Mouse (Mus musculus) stomach, embryonic 14.5 days (tissue): ENCODE measurements around the gene Cyp4f14. TPM values are rescaled to one million over a fixed set of nuclear protein-coding genes. Genes with fewer than 3 reads are reported as not detected.
"Not testable (repeated sequence)": the region's sequence is repeated elsewhere in the genome, so short reads cannot be mapped to it uniquely, and the experiment has no call there.

Source experiments
- ATAC-seq: fragments of 200-750 bp; cut with Nextera tagmentation; 2 replicates; pipeline ENCODE4 v1.8.0; 2017; ENCODE audit warnings: low read depth, moderate TSS enrichment; ENCODE audit not compliant: insufficient number of reproducible peaks, insufficient read depth, low FRiP score
- H3K27ac ChIP-seq: fragments of 300-500 bp; sonication (generic); 2 replicates; pipeline ENCODE4 v1.5.1; 2014; ENCODE audit warnings: mild to moderate bottlenecking, low read length, moderate library complexity, mixed read lengths
- H3K27me3 ChIP-seq: fragments of 300-500 bp; sonication (generic); 2 replicates; pipeline ENCODE4 v1.6.1; 2014; ENCODE audit warnings: low read length, control low read depth, mixed read lengths; ENCODE audit not compliant: control insufficient read depth, insufficient read depth
- H3K36me3 ChIP-seq: fragments of 300-500 bp; sonication (generic); 2 replicates; pipeline ENCODE4 v1.6.1; 2014; ENCODE audit warnings: mild to moderate bottlenecking, control low read depth, low read length, moderate library complexity, mixed read lengths; ENCODE audit not compliant: control insufficient read depth, insufficient read depth
- H3K4me1 ChIP-seq: fragments of 300-500 bp; sonication (generic); 2 replicates; pipeline ENCODE4 v1.6.1; 2014; ENCODE audit warnings: low read length, control low read depth, mixed read lengths; ENCODE audit not compliant: control insufficient read depth, insufficient read depth
- H3K4me2 ChIP-seq: fragments of 300-500 bp; sonication (generic); replicated peaks from 2 replicates; pipeline ENCODE4 v1.6.1; 2014; ENCODE audit warnings: low read depth, low read length, control low read depth
- H3K4me3 ChIP-seq: fragments of 300-500 bp; sonication (generic); 2 replicates; pipeline ENCODE4 v1.5.1; 2014; ENCODE audit warnings: low read depth, low read length, control low read depth
- H3K9ac ChIP-seq: fragments of 300-500 bp; sonication (generic); replicated peaks from 2 replicates; pipeline ENCODE4 v1.6.1; 2014; ENCODE audit warnings: low read depth, mild to moderate bottlenecking, control low read depth, low read length, moderate library complexity, mixed read lengths
- H3K9me3 ChIP-seq: fragments of 300-500 bp; sonication (generic); 2 replicates; pipeline ENCODE4 v1.6.1; 2016; ENCODE audit warnings: low read depth, low read length, control low read depth; ENCODE audit not compliant: control insufficient read depth
- whole genome bisulfite sequencing: fragments of 180-500 bp; shearing (Covaris S2); extraction: QIAGEN DNeasy Blood & Tissue Kit; methylation state at CpG from one replicate; pipeline ENCODE4 v1.1.7; 2014; 5-methylcytosine and 5-hydroxymethylcytosine counted together
- polyA plus RNA-seq: library from polyadenylated mRNA; unstranded; fragments of >200 nt; fragmentation: Nextera tagmentation; extraction: Ambion mirVana; gene quantifications from 2 replicates; pipeline ENCODE4 v1.2.1, GENCODE M21; 2014

The Cyp4f14 gene
- polyA plus RNA-seq, 1 experiment from 2014 or later = not detected

DNA sequence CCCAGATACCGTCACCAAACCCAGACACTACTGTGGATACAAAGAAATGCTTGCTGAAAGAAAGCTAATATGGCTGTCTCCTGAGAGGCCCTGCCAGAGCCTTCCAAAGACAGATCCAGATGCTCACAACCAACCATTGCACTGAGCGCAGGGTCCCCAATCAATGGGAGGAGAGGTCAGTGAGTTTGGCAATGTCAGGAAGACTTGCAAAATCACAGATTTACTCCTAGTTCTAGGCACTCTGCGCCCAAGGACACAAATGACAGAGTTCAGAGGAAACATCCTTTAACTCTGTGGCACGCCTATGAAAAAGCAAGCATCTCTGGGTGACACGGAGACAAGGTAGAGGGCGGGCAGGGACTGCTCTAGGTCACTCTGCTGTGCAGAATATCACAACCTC is 27.5 kb downstream of the Cyp4f14 start:
- no peak for ATAC-seq
- Histone ChIP-seq H3K4me2 (no peak overlapping the region), H3K4me3 (no peak overlapping the region), H3K9ac (no peak overlapping the region), H3K27ac (no peak overlapping the region), H3K9me3 (no peaks in the 10 kb centered on the region), H3K36me3 (peaks cover 5% of the 10 kb centered on the region; the same call in 1 of the 2 replicates), H3K27me3 (no peaks in the 10 kb centered on the region), H3K4me1 (peaks cover 6% of the 10 kb centered on the region; the same call in 1 of the 2 replicates)
- 93% methylated on average over 6 of the region's 6 CpGs for WGBS

- peaks cover 24% of the 10 kb centered on the region for H3K36me3 ChIP-seq
- ATAC-seq = no peak
Measured at GRCm38 (mm10) chr17:32880320-32881218, 36.6 kb downstream of the Cyp4f14 start.

GRCm38 (mm10) chr17:32878773-32879172 is 38.4 kb downstream of the Cyp4f14 start:
- no peak overlapping the region for H3K4me2 ChIP-seq
- no peak overlapping the region for H3K9ac ChIP-seq
- H3K4me3 ChIP-seq = no peak overlapping the region
- no peaks in the 10 kb centered on the region for H3K4me1 ChIP-seq
- peaks cover 17% of the 10 kb centered on the region for H3K36me3 ChIP-seq
- H3K9me3 ChIP-seq = no peaks in the 10 kb centered on the region
- H3K27me3 ChIP-seq = no peaks in the 10 kb centered on the region
- WGBS = 89% methylated on average over 11 of the region's 11 CpGs
- H3K27ac ChIP-seq = no peak overlapping the region
- ATAC-seq = no peak

More at GRCm38 (mm10) chr17:32880320-32881218, 36.6 kb downstream of the Cyp4f14 start:
- Histone ChIP-seq H3K27me3 (no peaks in the 10 kb centered on the region), H3K4me2 (no peak overlapping the region), H3K27ac (no peak overlapping the region), H3K9me3 (no peaks in the 10 kb centered on the region), H3K4me3 (no peak overlapping the region), H3K9ac (no peak overlapping the region), H3K4me1 (no peaks in the 10 kb centered on the region)
- 89% methylated on average over 14 of the region's 14 CpGs for WGBS

GRCm38 (mm10) chr17:32877471-32878171 is 39.5 kb downstream of the Cyp4f14 start:
- H3K27ac ChIP-seq = no peak overlapping the region
- ATAC-seq = peak; percentile 63; the same call in 1 of the 2 replicates
- H3K9me3 ChIP-seq = no peaks in the 10 kb centered on the region
- WGBS = 7% methylated on average over 22 of the region's 22 CpGs
- no peak overlapping the region for H3K4me3 ChIP-seq
- H3K27me3 ChIP-seq = no peaks in the 10 kb centered on the region
- no peak overlapping the region for H3K9ac ChIP-seq
- no peaks in the 10 kb centered on the region for H3K4me1 ChIP-seq
- peak overlapping the region; percentile 24 for H3K4me2 ChIP-seq
- H3K36me3 ChIP-seq = peaks cover 5% of the 10 kb centered on the region; the same call in 1 of the 2 replicates

GRCm38 (mm10) chr17:32872696-32873095 is 44.4 kb downstream of the Cyp4f14 start:
- H3K36me3 ChIP-seq = no peaks in the 10 kb centered on the region
- no peaks in the 10 kb centered on the region for H3K27me3 ChIP-seq
- no peak overlapping the region for H3K4me2 ChIP-seq
- no peak overlapping the region for H3K27ac ChIP-seq
- no peak overlapping the region for H3K9ac ChIP-seq
- no peaks in the 10 kb centered on the region for H3K4me1 ChIP-seq
- 67% methylated on average over 5 of the region's 5 CpGs for WGBS
- no peaks in the 10 kb centered on the region for H3K9me3 ChIP-seq
- H3K4me3 ChIP-seq = no peak overlapping the region
- ATAC-seq = no peak

GRCm38 (mm10) chr17:32872091-32872490 is 45.1 kb downstream of the Cyp4f14 start:
- Histone ChIP-seq H3K4me2 (no peak overlapping the region), H3K27ac (no peak overlapping the region), H3K4me3 (no peak overlapping the region), H3K9ac (no peak overlapping the region), H3K36me3 (no peaks in the 10 kb centered on the region), H3K27me3 (no peaks in the 10 kb centered on the region), H3K4me1 (no peaks in the 10 kb centered on the region), H3K9me3 (no peaks in the 10 kb centered on the region)
- ATAC-seq = no peak
- 73% methylated on average over 4 of the region's 4 CpGs for WGBS

GRCm38 (mm10) chr17:32871483-32871882 is 45.7 kb downstream of the Cyp4f14 start:
- H3K4me3 ChIP-seq = no peak overlapping the region
- H3K4me2 ChIP-seq = no peak overlapping the region
- no peak overlapping the region for H3K27ac ChIP-seq
- no peak for ATAC-seq
- H3K4me1 ChIP-seq = no peaks in the 10 kb centered on the region
- no peak overlapping the region for H3K9ac ChIP-seq
- no peaks in the 10 kb centered on the region for H3K27me3 ChIP-seq
- no peaks in the 10 kb centered on the region for H3K9me3 ChIP-seq
- WGBS = 94% methylated on average over 1 of the region's 1 CpGs
- H3K36me3 ChIP-seq = no peaks in the 10 kb centered on the region

- H3K27me3 ChIP-seq, H3K9ac ChIP-seq, H3K36me3 ChIP-seq, H3K4me3 ChIP-seq, H3K9me3 ChIP-seq, ATAC-seq, H3K27ac ChIP-seq, H3K4me1 ChIP-seq, H3K4me2 ChIP-seq: not testable (repeated sequence)
- WGBS = 77% methylated on average over 3 of the region's 7 CpGs
Measured at GRCm38 (mm10) chr17:32867266-32867665, 49.9 kb downstream of the Cyp4f14 start.
